Comparison of ENCODE assay signal across 14 mouse cellular contexts in genomic region chr6:51633663-51634362, GRCm38 (mm10).
DNase-seq lines count a peak whose midpoint lies in the region; ATAC-seq and TF ChIP-seq lines count a peak whose summit lies in the region.
"Had no signal": no experiment of that assay in that cellular context is flagged by ENCODE, and none has a peak within 500 bp of the region (broad histone marks: within the 10 kb centered on the region; RNA-seq: fewer than 3 reads in every experiment).

No protein-coding gene starts in this region.

- peak; percentile 92 for ATAC-seq in liver, embryonic 13.5 days (ENCODE audit: low read depth)
- ATAC-seq in midbrain, postnatal 0 days (ENCODE audit: low FRiP score): no peak

- H3K4me2 ChIP-seq in liver, embryonic 13.5 days: peak overlapping the region; percentile 54
- H3K4me2 ChIP-seq in midbrain, postnatal 0 days (ENCODE audit: low read depth, low read length, poor library complexity, severe bottlenecking): no peak overlapping the region
- H3K4me2 ChIP-seq: hindbrain, embryonic 14.5 days; neural tube, embryonic 12.5 days had no signal

- no peaks in the 10 kb centered on the region for H3K36me3 ChIP-seq in heart, adult 2 months (ENCODE audit: control insufficient read depth, insufficient read depth, low read length)
- no peaks in the 10 kb centered on the region for H3K36me3 ChIP-seq in liver, embryonic 13.5 days
- H3K36me3 ChIP-seq in midbrain, postnatal 0 days (ENCODE audit: insufficient read depth, low read length): no peaks in the 10 kb centered on the region
- H3K36me3 ChIP-seq: neural tube, embryonic 12.5 days had no signal

- H3K27ac ChIP-seq in heart, adult 2 months: peak overlapping the region; percentile 20; the same call in 1 of the 2 replicates
- peak overlapping the region; percentile 65 for H3K27ac ChIP-seq in liver, embryonic 13.5 days
- H3K27ac ChIP-seq in midbrain, postnatal 0 days (ENCODE audit: low read depth, low read length): no peak overlapping the region
- H3K27ac ChIP-seq: neural tube, embryonic 12.5 days had no signal

- no peaks in the 10 kb centered on the region for H3K27me3 ChIP-seq in heart, adult 2 months (ENCODE audit: control insufficient read depth, insufficient read depth, low read length)
- peaks cover 8% of the 10 kb centered on the region; the same call in 1 of the 2 replicates for H3K27me3 ChIP-seq in liver, embryonic 13.5 days
- H3K27me3 ChIP-seq in midbrain, postnatal 0 days (ENCODE audit: insufficient read depth, low read length): no peaks in the 10 kb centered on the region
- H3K27me3 ChIP-seq: neural tube, embryonic 12.5 days had no signal

- no peaks in the 10 kb centered on the region; the same call in 1 of the 2 replicates for H3K4me1 ChIP-seq in heart, adult 2 months (ENCODE audit: control insufficient read depth, insufficient read depth, low read length)
- peaks cover 58% of the 10 kb centered on the region for H3K4me1 ChIP-seq in liver, embryonic 13.5 days (replicated peaks)
- H3K4me1 ChIP-seq in midbrain, postnatal 0 days (ENCODE audit: insufficient read depth, low read length): no peaks in the 10 kb centered on the region
- H3K4me1 ChIP-seq: neural tube, embryonic 12.5 days had no signal

- no peak for TF ChIP-seq CTCF in heart, adult 2 months (IDR thresholded peaks at IDR 0.05)
- TF ChIP-seq CTCF in midbrain, postnatal 0 days (IDR thresholded peaks at IDR 0.05): no peak

- no peak for TF ChIP-seq POLR2A in heart, adult 2 months (IDR thresholded peaks at IDR 0.05; ENCODE audit: insufficient read depth, low read depth, low read length)

- no peak for TF ChIP-seq EP300 in heart, adult 2 months (IDR thresholded peaks at IDR 0.05; ENCODE audit: insufficient read depth, low read depth, low read length)

- intact Hi-C loops in heart, adult 2 months (cut with DNase I): no loop called here
- intact Hi-C loops in heart, postnatal 36 days (cut with DNase I): no loop called here

- peak in 1 of 2 experiments; percentile 14 for DNase-seq in heart, adult 2 months
- DNase-seq in heart, postnatal 36 days: no peak
- peak; percentile 16 for DNase-seq in thymus, postnatal 14 days
- no peak for DNase-seq in thymus, postnatal 10 days (ENCODE audit: low spot score in 2 of 2)
- peak; percentile 45 for DNase-seq in liver, embryonic 13.5 days
- no peak for DNase-seq in cerebellum, adult 9-11 months
- no peak for DNase-seq in midbrain, postnatal 0 days (ENCODE audit: low spot score)
- DNase-seq in left cerebral cortex, adult 18-20 months (ENCODE audit: low spot score in 2 of 2): no peak
- DNase-seq: adrenal gland, postnatal 36 days; cerebellum, adult 9-10 months; kidney, postnatal 4 days; right cerebral cortex, postnatal 14 days had no signal

- no peak overlapping the region for H3K9ac ChIP-seq in heart, adult 2 months (ENCODE audit: low read depth, low read length)
- no peak overlapping the region for H3K9ac ChIP-seq in liver, embryonic 13.5 days
- no peak overlapping the region for H3K9ac ChIP-seq in midbrain, postnatal 0 days (replicated peaks; ENCODE audit: low read length, poor library complexity, severe bottlenecking)
- H3K9ac ChIP-seq: hindbrain, embryonic 14.5 days; neural tube, embryonic 12.5 days had no signal

- no peak overlapping the region for H3K4me3 ChIP-seq in heart, adult 2 months
- no peak overlapping the region for H3K4me3 ChIP-seq in liver, embryonic 13.5 days (replicated peaks)
- no peak overlapping the region for H3K4me3 ChIP-seq in midbrain, postnatal 0 days (ENCODE audit: low read depth, low read length)
- H3K4me3 ChIP-seq: neural tube, embryonic 12.5 days had no signal

- H3K9me3 ChIP-seq in liver, embryonic 13.5 days (replicated peaks): no peaks in the 10 kb centered on the region
- H3K9me3 ChIP-seq in midbrain, postnatal 0 days (ENCODE audit: low read length): no peaks in the 10 kb centered on the region
- H3K9me3 ChIP-seq: neural tube, embryonic 12.5 days had no signal

- 28% methylated on average over 8 of the region's 8 CpGs for WGBS in heart, adult 2 months
- WGBS in liver, embryonic 13.5 days (ENCODE audit: insufficient replicate concordance): 12% methylated on average over 8 of the region's 8 CpGs
- WGBS in midbrain, postnatal 0 days: 70% methylated on average over 8 of the region's 8 CpGs

- H3K79me2 ChIP-seq in heart, adult 2 months (replicated peaks; ENCODE audit: control insufficient read depth, insufficient read depth, low read length): no peaks in the 10 kb centered on the region

Comparison
In these comparisons a context has a peak if more than half of its experiments do, and no peak if none do; other contexts are left out.
1. DNase-seq: peak in thymus, postnatal 14 days (single experiment) and liver, embryonic 13.5 days (single experiment); none in heart, postnatal 36 days (0 of 2), thymus, postnatal 10 days (0 of 2), cerebellum, adult 9-11 months (single experiment), midbrain, postnatal 0 days (single experiment) and left cerebral cortex, adult 18-20 months (0 of 2).